In genomic region chr17:56482671-56483070, GRCm38 (mm10) we compare ENCODE assay signal across 27 mouse cellular contexts. TPM values are rescaled to one million over a fixed set of nuclear protein-coding genes. Genes with fewer than 3 reads are reported as not detected.
"Had no signal": no experiment of that assay in that cellular context is flagged by ENCODE, and none has a peak within 500 bp of the region (broad histone marks: within the 10 kb centered on the region; RNA-seq: fewer than 3 reads in every experiment).

No protein-coding gene starts in this region.

- H3K9me3 ChIP-seq: lung, embryonic 15.5 days; midbrain, embryonic 13.5 days; midbrain, embryonic 15.5 days; neural tube, embryonic 13.5 days; neural tube, embryonic 15.5 days had no signal

- DNase-seq: lung, adult 2 months; lung, postnatal 4 days; retina, postnatal 1 day; right cerebral cortex, adult 18-20 months; right cerebral cortex, postnatal 25 days; right cerebral cortex, postnatal 4 days; spleen, adult 18-20 months; thymus, adult 18-20 months; thymus, postnatal 14 days; thymus, postnatal 36 days had no signal

- H3K4me2 ChIP-seq: lung, embryonic 15.5 days; midbrain, embryonic 11.5 days; midbrain, embryonic 13.5 days; midbrain, embryonic 15.5 days; neural tube, embryonic 13.5 days; neural tube, embryonic 15.5 days had no signal

- H3K4me3 ChIP-seq: lung, embryonic 15.5 days; megakaryocyte, embryonic 14.5 days; midbrain, embryonic 13.5 days; midbrain, embryonic 15.5 days; neural tube, embryonic 13.5 days; neural tube, embryonic 15.5 days had no signal

- H3K27me3 ChIP-seq: lung, embryonic 15.5 days; midbrain, embryonic 15.5 days; neural tube, embryonic 13.5 days; neural tube, embryonic 15.5 days had no signal

- H3K27ac ChIP-seq: liver, embryonic 14.5 days; lung, embryonic 15.5 days; midbrain, embryonic 13.5 days; midbrain, embryonic 15.5 days; neural tube, embryonic 13.5 days; neural tube, embryonic 15.5 days had no signal

- H3K9ac ChIP-seq: liver, embryonic 14.5 days; lung, embryonic 15.5 days; midbrain, embryonic 13.5 days; midbrain, embryonic 15.5 days; neural tube, embryonic 13.5 days; neural tube, embryonic 15.5 days had no signal

- ATAC-seq: lung, postnatal 0 days; midbrain, embryonic 13.5 days; midbrain, embryonic 15.5 days had no signal

- H3K36me3 ChIP-seq: lung, embryonic 15.5 days; midbrain, embryonic 13.5 days; midbrain, embryonic 15.5 days; neural tube, embryonic 13.5 days; neural tube, embryonic 15.5 days had no signal

RNA-seq across cellular contexts. Expression of gene Znrf4, which starts 29.6 kb away (rescaled TPM):
- total RNA-seq: midbrain, postnatal 0 days; monocyte, adult 5-6 weeks had no signal
- polyA plus RNA-seq: liver, embryonic 14.5 days; liver, embryonic 16.5 days; lung, embryonic 15.5 days; lung, postnatal 0 days; midbrain, embryonic 11.5 days; midbrain, embryonic 13.5 days; midbrain, embryonic 15.5 days; midbrain, postnatal 0 days; neural tube, embryonic 11.5 days; neural tube, embryonic 13.5 days; neural tube, embryonic 15.5 days; small intestine, adult 2 months; stomach, embryonic 14.5 days; stomach, embryonic 16.5 days; thymus, postnatal 0 days had no signal
